Mouse (Mus musculus) lung, adult 2 months (tissue): ENCODE measurements at regions not wholly inside any gene's neighbourhood (a gene's known extent, or its start where the extent isn't known, plus 50 kb on each side); places are given as distances from the start of the nearest gene placed in this dataset.

Experiments used
- CTCF ChIP-seq: fragments of 200-500 bp; IDR thresholded peaks from 2 replicates; pipeline ENCODE4 v1.5.1; 2011; ENCODE audit warnings: mild to moderate bottlenecking, low read length, control low read depth; ENCODE audit not compliant: insufficient read depth
- POLR2A ChIP-seq: fragments of 200-500 bp; IDR thresholded peaks from 2 replicates; pipeline ENCODE4 v1.6.1; 2011; ENCODE audit warnings: low read depth, mild to moderate bottlenecking, control low read depth, low read length, borderline replicate concordance; ENCODE audit errors: extremely low read depth

DNA sequence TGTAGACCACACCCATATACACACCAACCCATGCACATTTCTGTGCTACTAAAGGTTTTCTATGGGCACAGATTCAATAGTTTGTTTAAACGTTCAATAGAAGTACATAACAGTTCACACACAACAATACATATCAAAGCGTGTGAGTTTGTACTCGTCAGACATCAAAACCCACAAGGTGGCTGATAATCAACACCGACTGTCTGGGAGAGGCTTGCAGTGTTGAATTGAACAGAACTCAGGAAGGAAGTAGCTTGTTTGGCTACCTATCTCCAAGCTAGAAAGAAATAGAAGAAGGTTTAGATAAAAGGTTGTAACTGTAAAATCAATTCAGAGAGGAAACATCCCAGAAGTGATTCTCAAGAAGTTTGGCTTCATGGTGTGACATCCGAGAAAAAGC, 118.9 kb upstream of the Klf3 start:
- TF ChIP-seq CTCF = no peak
- no peak for TF ChIP-seq POLR2A
